Mouse (Mus musculus): ENCODE measurements around the gene Fam222b. TPM values are rescaled to one million over a fixed set of nuclear protein-coding genes. Genes with fewer than 3 reads are reported as not detected.
"Not testable (repeated sequence)": the region's sequence is repeated elsewhere in the genome, so short reads cannot be mapped to it uniquely, and the experiment has no call there.

Fam222b gene
- 10 to 100 TPM; 19.3 to 22.1 TPM for total RNA-seq (2021)
- long read RNA-seq, experiment 1, transcript Fam222b-202 (3 exons, 2,473 nt): major isoform, 5 of 15 reads
- long read RNA-seq, experiment 1, partial matches to known transcripts: 0 of 15 reads
- long read RNA-seq, experiment 1, other reads (novel, unspliced or antisense): 7 of 15 reads
- long read RNA-seq, experiment 2, partial matches to known transcripts: 14 of 16 reads
- long read RNA-seq, experiment 2, other reads (novel, unspliced or antisense): 1 of 16 reads

- DNase-seq (ENCODE audit: low spot score in 2 of 2): peak; percentile 89 to 94
Observed at GRCm38 (mm10) chr11:78094504-78095143, at the start of gene Fam222b. Gene Fam222b, plus strand, starts transcription at chr11:78094660.

DNA sequence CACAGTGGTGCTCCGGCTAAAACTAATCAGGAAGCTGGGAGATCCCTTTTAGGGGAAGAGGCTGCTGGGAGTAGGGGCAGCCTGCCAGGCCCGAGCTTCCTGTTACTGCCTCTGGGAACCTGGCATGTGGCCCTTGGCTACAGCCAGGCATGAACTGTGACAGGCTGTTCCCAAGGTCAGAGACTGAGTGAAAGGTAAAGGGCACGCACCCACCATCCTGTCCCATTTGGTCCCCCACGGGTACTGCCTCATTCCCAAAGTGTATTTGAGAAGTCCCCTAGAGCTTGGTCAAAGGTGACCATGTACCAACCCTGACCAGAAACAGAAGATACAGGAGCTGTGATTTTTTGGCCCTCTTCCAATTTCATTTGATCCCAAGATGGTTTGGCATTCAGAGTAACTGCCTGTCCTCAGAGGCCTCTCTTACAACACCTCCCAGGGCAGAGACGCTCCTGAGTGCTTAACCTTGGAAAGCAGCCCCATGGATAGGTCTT lies 49.7 kb upstream of the Fam222b start:
- DNase-seq (ENCODE audit: low spot score in 2 of 2): peak; percentile 71 to 72

DNA sequence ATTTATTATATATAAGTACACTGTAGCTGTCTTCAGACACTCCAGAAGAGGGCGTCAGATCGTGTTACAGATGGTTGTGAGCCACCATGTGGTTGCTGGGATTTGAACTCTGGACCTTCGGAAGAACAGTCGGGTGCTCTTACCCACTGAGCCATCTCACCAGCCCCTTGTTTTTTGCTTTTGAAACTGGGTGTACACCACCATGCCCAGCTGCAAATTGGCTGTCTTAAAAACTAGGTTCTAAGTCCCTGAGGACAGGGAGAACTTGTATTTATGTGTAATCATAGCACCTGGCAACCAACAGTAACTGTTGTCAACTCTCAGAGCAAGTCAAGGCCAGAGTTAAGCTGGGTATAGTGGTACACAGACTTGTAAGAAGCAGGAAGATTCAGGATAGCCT lies 45.8 kb upstream of the Fam222b start:
- not testable (repeated sequence) for DNase-seq (ENCODE audit: low spot score in 2 of 2)

- DNase-seq (ENCODE audit: low spot score in 2 of 2): no peak
Observed at GRCm38 (mm10) chr11:78053078-78053477, 41.4 kb upstream of the Fam222b start.

DNA sequence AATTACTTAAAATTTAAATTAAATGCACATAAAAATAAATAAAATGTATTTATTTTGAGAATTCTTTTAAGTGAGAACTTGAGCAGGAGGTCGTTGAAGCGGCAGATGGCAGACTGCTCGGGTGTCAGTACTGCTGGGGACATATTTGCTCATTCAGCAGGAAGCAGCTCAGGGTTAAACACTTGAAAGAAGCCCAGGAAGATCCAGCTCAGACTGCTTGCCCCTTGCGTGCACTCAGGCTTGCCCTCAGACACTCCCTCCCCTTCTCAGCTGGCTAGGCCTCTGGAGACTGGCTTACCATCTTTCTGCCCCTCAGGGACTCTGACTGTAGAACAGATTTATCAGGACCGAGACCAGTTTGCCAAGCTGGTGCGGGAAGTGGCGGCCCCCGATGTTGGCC lies 37.5 kb upstream of the Fam222b start:
- no peak for DNase-seq (ENCODE audit: low spot score in 2 of 2)

DNA sequence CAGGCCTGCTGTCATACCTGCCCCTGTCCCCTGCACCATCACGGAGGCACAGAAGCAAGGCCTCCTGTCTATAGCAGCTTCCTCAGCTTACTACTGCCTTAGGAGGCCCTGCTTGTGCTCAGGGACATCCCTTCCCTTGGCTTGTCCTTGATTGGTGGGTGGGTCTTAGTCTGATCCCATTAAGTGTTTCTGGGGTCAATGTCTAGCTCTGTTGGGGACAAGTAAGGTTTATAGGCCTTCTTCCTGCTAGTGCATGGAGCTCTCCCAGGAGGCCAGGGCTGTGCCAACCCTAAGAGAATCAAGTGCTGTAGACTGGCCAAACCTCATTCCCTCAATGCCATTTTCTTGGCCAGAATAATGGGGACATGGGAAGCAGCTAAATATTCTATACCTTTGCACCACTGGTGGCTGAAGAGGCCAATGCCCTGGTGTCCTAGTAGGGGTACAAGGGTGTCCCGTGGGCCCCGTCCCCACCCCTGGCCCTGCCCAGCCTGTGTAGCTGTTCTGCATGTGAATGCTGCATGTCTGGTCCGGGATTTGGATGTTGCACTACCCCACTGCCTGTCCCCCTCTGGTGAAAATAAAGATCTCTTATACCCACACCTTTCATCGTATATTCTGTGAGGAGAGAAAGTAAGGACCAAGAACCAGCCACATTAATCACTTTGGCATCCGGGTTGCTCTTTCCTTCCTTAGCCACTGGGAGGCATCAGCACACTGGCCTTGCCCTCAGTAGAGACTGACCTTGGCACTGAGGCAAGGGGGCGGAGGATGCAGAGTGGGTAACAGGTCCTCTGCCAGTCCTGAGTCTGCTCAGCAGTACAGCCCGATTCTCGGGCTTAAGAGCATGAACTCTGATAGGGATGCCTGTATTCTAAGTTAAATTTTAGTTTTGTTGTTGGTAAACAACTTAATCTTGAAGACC lies 34.4 kb upstream of the Fam222b start:
- DNase-seq (ENCODE audit: low spot score in 2 of 2): peak; percentile 62 to 67

DNA sequence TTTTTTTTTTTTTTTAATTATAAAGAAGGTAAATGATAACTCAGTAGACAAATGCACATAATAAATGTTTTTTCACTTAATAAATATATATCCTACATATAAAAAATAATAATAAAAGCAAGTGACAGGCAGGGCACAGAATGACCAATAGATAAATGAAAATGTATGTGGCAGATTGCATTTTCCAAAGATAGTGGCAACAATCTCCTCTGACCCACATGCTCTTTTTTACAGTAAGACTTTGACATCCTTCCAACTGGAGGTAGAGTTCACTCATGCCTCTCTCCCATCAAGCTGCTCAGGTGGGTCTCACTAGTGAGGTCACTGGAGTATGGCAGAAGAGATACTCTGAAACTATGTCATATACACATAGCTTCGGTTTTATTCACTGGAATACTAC lies 31.9 kb upstream of the Fam222b start:
- DNase-seq (ENCODE audit: low spot score in 2 of 2): no peak

- DNase-seq (ENCODE audit: low spot score in 2 of 2): no peak
Observed at GRCm38 (mm10) chr11:78065906-78066305, 28.6 kb upstream of the Fam222b start.

- no peak for DNase-seq (ENCODE audit: low spot score in 2 of 2)
Observed at GRCm38 (mm10) chr11:78066641-78067040, 27.8 kb upstream of the Fam222b start.

DNA sequence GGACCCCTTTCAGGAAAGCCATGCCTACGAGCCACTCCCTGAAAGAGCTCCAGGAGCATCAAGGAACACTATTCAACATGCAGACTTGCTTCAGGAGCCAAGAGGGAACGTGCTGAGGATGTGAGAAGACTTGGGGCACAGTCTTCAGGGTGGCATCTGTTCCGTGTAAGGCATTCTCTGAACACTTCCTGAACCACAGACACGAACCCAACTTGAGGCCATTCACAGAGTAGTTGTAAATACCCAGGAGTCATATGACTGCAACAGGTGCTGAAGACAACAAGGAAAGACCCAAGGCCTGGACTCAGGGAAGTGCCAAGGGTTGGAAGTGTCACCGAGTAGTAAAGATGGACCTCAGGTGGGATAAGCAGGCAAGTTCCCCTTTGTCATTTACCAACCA lies 26.9 kb upstream of the Fam222b start:
- DNase-seq (ENCODE audit: low spot score in 2 of 2): no peak

- no peak for DNase-seq (ENCODE audit: low spot score in 2 of 2)
Observed at GRCm38 (mm10) chr11:78069130-78069529, 25.3 kb upstream of the Fam222b start.

DNA sequence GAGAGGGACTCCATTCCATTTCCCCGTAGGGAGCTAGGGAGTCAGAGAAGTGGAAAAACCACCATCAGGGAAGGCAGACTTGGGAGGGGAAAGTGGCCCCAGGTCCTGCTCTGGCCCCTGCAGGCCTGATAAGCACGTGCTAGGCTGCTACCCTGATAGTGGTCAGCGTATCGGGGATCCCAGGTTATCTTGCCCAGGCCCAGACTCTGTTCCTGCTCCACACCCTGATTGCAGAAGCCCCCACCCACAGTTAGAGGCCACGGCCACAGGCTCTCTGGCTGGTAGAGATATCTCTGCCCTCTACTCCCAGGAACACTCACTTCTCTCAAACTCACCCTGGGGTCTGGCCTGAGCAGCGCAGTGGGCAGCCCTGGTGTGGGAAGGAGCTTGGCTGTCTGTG lies 24.8 kb upstream of the Fam222b start:
- no peak for DNase-seq (ENCODE audit: low spot score in 2 of 2)

DNA sequence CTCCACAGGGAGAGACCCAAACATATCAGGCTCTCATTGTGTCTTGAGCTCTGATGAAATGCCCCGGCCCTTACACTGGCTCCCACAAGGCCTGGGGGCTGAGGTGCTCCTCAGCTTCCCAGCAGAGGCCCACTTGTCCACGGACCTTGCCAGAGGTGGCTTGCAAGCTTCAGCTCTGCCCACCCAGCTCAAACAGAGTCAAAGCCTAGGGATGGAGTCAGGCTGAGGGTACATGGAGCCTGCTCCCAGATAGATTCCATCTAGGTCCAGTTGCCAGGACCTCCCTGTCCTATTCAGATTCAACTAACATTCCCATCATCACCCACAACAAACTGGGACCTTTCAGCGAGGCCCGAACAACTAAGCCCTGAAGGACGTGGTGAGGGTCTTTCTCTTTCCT lies 22.5 kb upstream of the Fam222b start:
- DNase-seq (ENCODE audit: low spot score in 2 of 2): no peak

DNA sequence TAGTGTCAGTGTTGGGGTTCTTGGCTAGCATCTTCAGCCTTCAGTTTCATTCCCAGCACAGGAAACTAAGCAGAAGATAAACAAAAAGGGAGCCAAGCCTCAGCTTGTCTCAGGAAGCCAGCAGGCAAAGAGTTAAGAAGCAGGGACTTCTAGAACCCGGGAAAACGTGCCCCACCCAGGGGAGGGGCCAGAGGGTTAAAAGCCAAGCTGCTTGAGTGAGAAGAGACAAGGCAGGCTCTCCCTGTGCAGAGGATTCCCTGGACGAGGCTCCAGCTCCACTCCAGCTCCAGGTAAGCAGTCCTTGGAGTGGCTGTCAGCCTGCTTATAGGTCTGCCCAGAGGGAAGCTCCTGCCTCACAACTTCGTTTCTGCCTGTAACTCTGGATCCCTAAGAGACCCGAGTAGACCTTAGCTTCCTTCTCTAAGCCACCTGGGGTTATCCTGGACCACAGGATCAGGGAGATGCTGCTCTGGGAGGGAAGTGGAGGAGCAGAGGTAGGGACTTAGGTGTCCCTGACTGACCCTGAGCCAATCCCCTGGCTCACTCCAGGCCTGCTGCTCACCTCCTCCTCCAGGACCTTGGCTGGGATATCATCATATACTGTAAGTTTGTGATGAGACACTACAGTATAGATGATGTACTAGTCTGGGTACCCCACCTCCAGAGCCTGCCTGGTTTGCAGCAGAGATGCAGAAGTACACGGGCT lies 21.9 kb upstream of the Fam222b start:
- no peak for DNase-seq (ENCODE audit: low spot score in 2 of 2)

- DNase-seq (ENCODE audit: low spot score in 2 of 2): no peak
Observed at GRCm38 (mm10) chr11:78073577-78074276, 20.7 kb upstream of the Fam222b start.

GRCm38 (mm10) chr11:78074277-78074652 lies 20.2 kb upstream of the Fam222b start:
- DNase-seq (ENCODE audit: low spot score in 2 of 2): no peak

GRCm38 (mm10) chr11:78074666-78075065 lies 19.8 kb upstream of the Fam222b start:
- no peak for DNase-seq (ENCODE audit: low spot score in 2 of 2)

DNA sequence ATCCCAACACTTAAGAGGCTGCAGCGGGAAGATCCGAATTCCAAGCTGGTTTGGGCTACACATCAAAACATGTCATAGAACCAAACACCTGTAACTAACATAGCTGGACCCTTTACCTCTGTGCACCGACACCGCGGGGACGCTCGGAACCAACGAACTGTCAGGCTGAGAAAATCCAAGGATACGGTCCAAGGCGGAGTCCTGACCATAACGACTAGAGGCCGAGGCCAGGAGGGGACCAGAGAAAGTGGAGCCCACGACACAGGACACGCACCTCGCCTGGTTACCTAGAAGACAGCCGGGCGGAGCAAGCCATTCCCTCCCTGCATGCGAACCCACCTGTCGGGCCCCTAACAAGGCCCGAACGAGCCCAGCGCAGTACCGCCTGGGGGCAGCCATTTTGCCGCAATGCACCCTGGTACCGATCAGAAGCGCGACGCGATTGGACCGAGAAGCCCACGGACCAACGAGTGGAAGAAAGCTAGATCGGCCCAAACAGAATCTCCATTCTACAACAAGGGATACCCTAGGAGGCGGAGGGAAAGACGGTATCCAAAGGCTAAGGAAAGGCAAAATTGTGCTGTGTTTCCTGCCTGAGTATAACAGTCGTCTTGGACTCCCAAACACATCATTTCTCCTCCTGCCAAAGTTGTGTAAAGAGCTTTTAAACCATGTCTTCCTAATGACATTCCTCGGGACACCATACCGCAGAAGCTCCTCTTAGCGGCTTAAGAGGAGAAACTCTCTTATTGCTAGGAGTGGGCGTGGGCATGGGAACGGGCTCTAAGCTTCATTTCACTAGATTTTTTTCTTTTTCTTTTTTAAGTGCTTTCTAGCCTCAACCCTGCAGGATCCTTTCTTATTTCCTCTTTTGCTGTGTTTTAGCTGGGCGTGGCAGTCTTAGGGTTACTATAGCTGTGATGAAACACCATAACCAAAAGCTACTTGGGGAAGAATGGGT lies 14.2 kb upstream of the Fam222b start, which contains the start of gene Eral1:
TSS of gene Eral1 (minus strand) at position 423 of the 961 bp plus-strand sequence.
- DNase-seq (ENCODE audit: low spot score in 2 of 2): peak; percentile 70 to 79

DNA sequence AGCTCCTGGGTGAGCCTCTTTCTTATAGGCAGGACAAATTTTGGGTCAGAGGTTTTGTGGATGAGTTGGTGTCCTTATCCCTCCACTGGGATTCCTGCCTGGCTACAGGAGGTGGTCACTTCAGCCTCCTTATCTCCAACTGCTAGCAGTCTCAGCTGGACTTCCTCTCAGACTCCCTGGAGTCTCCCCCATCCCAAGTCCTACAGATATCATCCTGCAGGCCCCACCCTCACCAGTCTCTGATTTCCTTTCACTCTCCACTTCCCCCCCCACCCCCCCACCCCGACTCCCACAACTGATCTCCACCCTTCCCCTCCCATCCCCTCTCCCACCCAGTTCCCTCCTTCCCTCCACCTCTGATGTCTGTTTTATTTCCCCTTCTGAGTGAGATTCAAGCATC lies 10.9 kb upstream of the Fam222b start:
- no peak for DNase-seq (ENCODE audit: low spot score in 2 of 2)
